Mouse (Mus musculus): ENCODE measurements around the gene Kcnk4.

GRCm38 (mm10) chr19:6936299-6936698, 2.0 kb upstream of the Kcnk4 start:
- TF ChIP-seq USF1 (IDR thresholded peaks at IDR 0.05; ENCODE audit: low read depth) (no peak), CTCF (IDR thresholded peaks at IDR 0.05; ENCODE audit: control insufficient read depth, insufficient read depth, insufficient read length) (no peak), CEBPB (IDR thresholded peaks at IDR 0.05; ENCODE audit: low read depth) (no peak)
